Comparison of ENCODE assay signal across 18 mouse cellular contexts in the genomic region with DNA sequence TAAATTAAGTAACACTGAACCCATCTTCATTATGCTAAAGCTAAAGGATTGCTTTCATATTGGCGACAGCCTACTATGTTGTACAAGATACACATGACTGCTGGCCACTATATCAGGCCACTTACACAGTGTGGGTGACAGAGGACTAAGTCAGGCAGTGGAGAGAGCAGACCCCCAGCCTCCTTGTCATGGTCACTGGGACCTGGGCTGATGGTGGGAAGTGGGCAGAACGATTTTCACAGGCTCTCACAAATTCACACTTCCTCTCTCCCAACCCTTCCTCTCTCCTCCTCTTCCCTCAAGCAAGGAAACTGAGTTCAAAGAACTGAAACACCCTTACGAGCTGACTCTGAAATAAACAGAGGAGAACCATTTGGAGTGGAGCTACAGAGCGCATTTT.
"Had no signal": no experiment of that assay in that cellular context is flagged by ENCODE, and none has a peak within 500 bp of the region (broad histone marks: within the 10 kb centered on the region; RNA-seq: fewer than 3 reads in every experiment).

No protein-coding gene starts in this region.

- H3K27ac ChIP-seq: liver, embryonic 15.5 days; lung, embryonic 15.5 days; macrophage; midbrain, embryonic 10.5 days; midbrain, embryonic 12.5 days; neural tube, embryonic 13.5 days; neural tube, embryonic 15.5 days had no signal

- H3K4me3 ChIP-seq: liver, embryonic 15.5 days; lung, embryonic 15.5 days; midbrain, embryonic 10.5 days; midbrain, embryonic 12.5 days; myocyte; neural tube, embryonic 13.5 days; neural tube, embryonic 15.5 days had no signal

- DNase-seq: liver, postnatal 0 days; lung, adult 2 months; lung, postnatal 14 days; lung, postnatal 36 days; midbrain, embryonic 14.5 days; right cerebral cortex, postnatal 14 days; thymus, adult 18-20 months; thymus, postnatal 14 days; thymus, postnatal 36 days had no signal

- ATAC-seq: liver, postnatal 0 days; midbrain, embryonic 16.5 days had no signal
